Mouse (Mus musculus): ENCODE results near the gene Tspan15.

GRCm38 (mm10) chr10:62215169-62215616 lies 15.9 kb downstream of the Tspan15 start:
- TF ChIP-seq CTCF (IDR thresholded peaks at IDR 0.05; ENCODE audit: borderline replicate concordance, insufficient read depth, low read length) = no peak
- TF ChIP-seq POLR2A (IDR thresholded peaks at IDR 0.05; ENCODE audit: low read depth, low read length) = no peak

All from embryonic fibroblast, embryonic 13.5 days (primary cell).